Mouse (Mus musculus) ES-Bruce4 (cell line): ENCODE results near the gene Ddx19b. TPM values are rescaled to one million over a fixed set of nuclear protein-coding genes. Genes with fewer than 3 reads are reported as not detected.

Experiments
- H3K27ac ChIP-seq: 2 replicates; pipeline ENCODE4 v1.5.1; 2012; ENCODE audit warnings: low read length, inconsistent platforms; ENCODE audit not compliant: insufficient read depth
- H3K27me3 ChIP-seq: 2 replicates; pipeline ENCODE4 v1.6.1; 2012; ENCODE audit warnings: mild to moderate bottlenecking, low read length, inconsistent platforms; ENCODE audit not compliant: control insufficient read depth, poor library complexity, insufficient read depth, severe bottlenecking
- H3K36me3 ChIP-seq: 2 replicates; pipeline ENCODE4 v1.6.1; 2012; ENCODE audit warnings: inconsistent platforms, mild to moderate bottlenecking, low read length, moderate library complexity; ENCODE audit not compliant: control insufficient read depth, poor library complexity, insufficient read depth, severe bottlenecking
- H3K4me1 ChIP-seq: one replicate; pipeline ENCODE4 v1.8.1; 2011; ENCODE audit warnings: low read length; ENCODE audit not compliant: control insufficient read depth, insufficient read depth
- H3K4me3 ChIP-seq: 2 replicates; pipeline ENCODE4 v1.5.1; 2011; ENCODE audit warnings: low read depth, mild to moderate bottlenecking, low read length
- H3K9ac ChIP-seq: 2 replicates; pipeline ENCODE4 v1.6.1; 2012; ENCODE audit warnings: low read depth, mild to moderate bottlenecking, inconsistent platforms; ENCODE audit not compliant: poor library complexity, severe bottlenecking
- H3K9me3 ChIP-seq: replicated peaks from 2 replicates; pipeline ENCODE4 v1.6.1; 2012; ENCODE audit warnings: mild to moderate bottlenecking, low read length, inconsistent platforms; ENCODE audit not compliant: control insufficient read depth, poor library complexity, insufficient read depth, severe bottlenecking
- CTCF ChIP-seq: IDR thresholded peaks from one replicate; pipeline ENCODE4 v1.8.1; 2011; ENCODE audit warnings: low read depth, low read length
- EP300 ChIP-seq: IDR thresholded peaks from 2 replicates; pipeline ENCODE4 v1.6.1; 2011; ENCODE audit warnings: low read depth, low read length; ENCODE audit not compliant: insufficient read depth
- POLR2A ChIP-seq: IDR thresholded peaks from one replicate; pipeline ENCODE4 v1.8.1; 2011; ENCODE audit warnings: low read length; ENCODE audit not compliant: insufficient read depth
- polyA plus RNA-seq: library from polyadenylated mRNA; stranded (reverse); fragments of >200 nt; gene quantifications from 2 replicates; pipeline ENCODE4 v1.2.4, GENCODE M21; 2011; ENCODE audit warnings: low read depth; ENCODE audit not compliant: missing spikeins, insufficient read depth, insufficient read length

Gene Ddx19b
- polyA plus RNA-seq, 1 experiment: 23.5 TPM

DNA sequence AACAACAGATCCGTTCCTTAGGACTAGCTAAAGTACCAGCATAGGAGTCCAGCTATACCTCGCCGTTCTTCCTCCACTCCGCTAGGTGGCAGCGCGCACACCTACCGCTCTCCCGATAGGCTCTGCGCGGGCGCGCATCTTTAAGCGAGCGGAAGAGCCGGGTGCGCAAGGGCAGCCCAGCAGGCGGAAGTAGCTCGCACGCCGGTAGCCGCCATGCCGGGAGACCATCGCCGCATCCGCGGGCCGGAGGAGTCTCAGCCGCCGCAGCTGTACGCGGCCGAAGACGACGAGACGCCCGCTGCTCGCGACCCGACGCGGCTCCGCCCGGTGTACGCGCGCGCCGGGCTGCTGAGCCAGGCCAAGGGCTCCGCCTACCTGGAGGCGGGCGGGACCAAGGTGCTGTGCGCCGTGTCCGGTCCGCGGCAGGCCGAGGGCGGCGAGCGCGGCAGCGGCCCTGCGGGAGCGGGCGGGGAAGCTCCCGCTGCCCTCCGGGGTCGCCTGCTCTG is 24.7 kb upstream of the Ddx19b start, which contains the start of gene Exosc6:
Exosc6 (plus strand) TSS at position 182 of the 506 bp plus-strand sequence.
- H3K36me3 ChIP-seq: peaks cover 55% of the 10 kb centered on the region
- peak within 1 kb of the TSS; percentile 86 for H3K4me3 ChIP-seq
- peak within 1 kb of the TSS; percentile 93 for H3K27ac ChIP-seq

DNA sequence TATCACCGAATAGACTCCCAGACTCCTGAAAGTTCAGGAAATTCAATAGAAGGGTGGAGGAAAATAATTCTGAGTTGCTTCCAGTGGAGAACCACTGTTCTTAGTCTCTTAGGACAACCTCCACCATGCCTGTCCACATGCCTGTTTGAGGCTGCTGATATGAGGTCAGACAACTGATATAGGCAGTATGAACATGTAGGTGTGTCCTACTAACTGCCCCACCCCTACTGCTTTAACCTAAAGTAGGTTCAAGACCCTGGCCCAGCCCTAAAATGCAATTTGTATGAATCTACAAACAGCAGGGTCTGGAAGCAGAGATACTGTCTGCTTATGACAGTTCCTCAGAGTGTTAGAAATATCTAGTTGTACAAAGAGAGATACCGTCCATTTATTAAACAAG is 24.1 kb upstream of the Ddx19b start:
- peaks cover 60% of the 10 kb centered on the region for H3K36me3 ChIP-seq
- no peaks in the 10 kb centered on the region for H3K9me3 ChIP-seq
- TF ChIP-seq EP300: no peak
- no peak for TF ChIP-seq CTCF
- TF ChIP-seq POLR2A: no peak
- H3K9ac ChIP-seq: no peak overlapping the region
- peak overlapping the region; percentile 93 for H3K27ac ChIP-seq
- no peaks in the 10 kb centered on the region for H3K27me3 ChIP-seq
- H3K4me1 ChIP-seq: peaks cover 4% of the 10 kb centered on the region
- H3K4me3 ChIP-seq: no peak overlapping the region

More for the DNA sequence above, 24.7 kb upstream of the Ddx19b start, which contains the start of gene Exosc6:
- TF ChIP-seq EP300 (peak; percentile 50; the same call in 1 of the 2 replicates), POLR2A (peak; percentile 34), CTCF (peak; percentile 93)
- peak within 1 kb of the TSS; percentile 94 for H3K9ac ChIP-seq
- no peaks in the 10 kb centered on the region for H3K27me3 ChIP-seq
- H3K4me1 ChIP-seq: peaks cover 4% of the 10 kb centered on the region
- no peaks in the 10 kb centered on the region for H3K9me3 ChIP-seq

DNA sequence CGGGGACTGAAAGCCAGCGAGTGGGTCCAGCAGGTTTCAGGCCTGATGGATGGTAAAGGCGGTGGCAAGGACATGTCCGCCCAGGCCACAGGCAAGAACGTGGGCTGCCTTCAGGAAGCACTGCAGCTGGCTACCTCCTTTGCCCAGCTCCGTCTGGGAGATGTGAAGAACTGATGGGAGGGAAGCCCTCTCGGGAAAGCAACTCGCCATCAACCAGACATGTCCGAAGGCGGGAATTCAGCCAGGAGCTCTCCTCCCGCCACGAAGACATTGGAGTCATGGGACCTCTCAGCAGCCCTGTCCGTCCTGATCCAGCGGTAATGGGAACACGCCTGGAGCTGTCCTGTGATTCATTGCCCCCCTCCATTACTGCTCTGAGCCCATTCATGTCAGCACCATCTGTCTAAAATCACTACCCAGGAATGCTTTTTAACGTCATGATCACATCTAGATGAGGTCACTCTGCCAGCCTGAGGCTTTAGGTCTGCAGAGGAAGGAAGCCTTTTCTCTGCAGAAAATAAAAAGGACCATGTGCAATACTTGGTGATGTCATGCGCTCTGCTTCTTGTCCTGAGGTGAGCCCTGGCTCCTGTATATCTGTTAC is 23.6 kb upstream of the Ddx19b start:
- Histone ChIP-seq H3K36me3 (peaks cover 65% of the 10 kb centered on the region), H3K27me3 (no peaks in the 10 kb centered on the region), H3K9me3 (no peaks in the 10 kb centered on the region), H3K4me1 (peaks cover 4% of the 10 kb centered on the region), H3K4me3 (no peak overlapping the region), H3K9ac (0 out of 2 replicates have a peak overlapping the region, but pooled peaks have one; percentile 5), H3K27ac (peak overlapping the region; percentile 93)
- TF ChIP-seq CTCF (no peak), POLR2A (no peak), EP300 (no peak)

DNA sequence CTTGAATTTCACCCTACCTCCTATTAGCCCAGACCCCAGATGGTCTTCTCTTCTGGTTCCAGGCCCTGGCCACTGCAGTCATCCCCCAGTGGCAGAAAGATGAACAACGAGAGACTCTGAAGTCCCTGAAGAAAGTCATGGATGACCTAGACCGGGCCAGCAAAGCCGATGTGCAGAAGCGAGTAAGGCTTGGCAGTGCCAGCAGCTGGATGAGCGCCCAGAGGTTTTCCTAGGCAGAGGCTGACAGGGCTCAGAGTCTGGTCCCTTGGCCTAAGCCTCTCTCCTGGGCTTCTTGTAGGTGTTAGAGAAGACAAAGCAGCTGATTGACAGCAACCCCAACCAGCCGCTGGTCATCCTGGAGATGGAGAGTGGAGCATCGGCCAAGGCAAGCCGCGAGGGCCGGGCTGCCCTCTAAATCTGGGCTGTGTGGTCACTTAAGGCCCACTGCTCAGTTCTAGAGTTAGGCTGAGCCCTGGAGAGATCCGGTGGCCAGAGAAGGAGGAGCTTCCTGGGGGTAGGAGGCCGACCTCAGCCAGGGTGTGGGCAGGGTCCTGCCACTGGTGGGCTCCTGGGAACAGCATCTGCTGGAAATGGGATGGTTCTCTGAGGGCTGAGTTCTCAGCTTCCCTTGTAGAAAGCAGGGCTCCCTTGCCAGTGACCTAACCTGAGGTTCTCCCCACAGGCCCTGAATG is 22.4 kb upstream of the Ddx19b start:
- TF ChIP-seq POLR2A: no peak
- no peak for TF ChIP-seq CTCF
- TF ChIP-seq EP300: no peak
- Histone ChIP-seq H3K9ac (no peak overlapping the region), H3K4me3 (no peak overlapping the region), H3K27ac (peak overlapping the region; percentile 93), H3K9me3 (no peaks in the 10 kb centered on the region), H3K27me3 (no peaks in the 10 kb centered on the region), H3K36me3 (peaks cover 77% of the 10 kb centered on the region), H3K4me1 (peaks cover 3% of the 10 kb centered on the region)

DNA sequence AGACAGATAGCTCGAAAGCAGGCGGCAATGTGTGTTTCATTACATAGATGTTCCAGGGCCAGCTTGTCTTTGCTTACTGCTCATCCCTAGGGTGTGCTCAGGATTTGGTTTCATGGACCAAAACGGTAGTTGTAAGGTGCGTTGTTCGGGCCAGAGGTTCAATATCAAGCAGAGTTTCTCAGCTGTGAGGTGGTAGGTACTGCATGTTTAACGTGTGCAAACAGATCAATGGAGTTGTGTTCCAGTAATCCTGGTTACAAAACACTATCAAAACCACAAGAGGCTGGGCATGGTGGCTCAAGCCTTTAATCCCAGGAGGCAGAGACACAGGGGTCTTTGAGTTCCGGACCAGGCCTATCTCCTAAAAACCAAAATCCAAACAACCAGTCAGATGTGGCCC is 17.6 kb upstream of the Ddx19b start:
- Histone ChIP-seq H3K4me3 (no peak overlapping the region), H3K27ac (no peak overlapping the region), H3K4me1 (no peaks in the 10 kb centered on the region), H3K9me3 (no peaks in the 10 kb centered on the region), H3K36me3 (peaks cover 100% of the 10 kb centered on the region), H3K9ac (no peak overlapping the region), H3K27me3 (no peaks in the 10 kb centered on the region)
- TF ChIP-seq EP300 (no peak), CTCF (no peak), POLR2A (no peak)

DNA sequence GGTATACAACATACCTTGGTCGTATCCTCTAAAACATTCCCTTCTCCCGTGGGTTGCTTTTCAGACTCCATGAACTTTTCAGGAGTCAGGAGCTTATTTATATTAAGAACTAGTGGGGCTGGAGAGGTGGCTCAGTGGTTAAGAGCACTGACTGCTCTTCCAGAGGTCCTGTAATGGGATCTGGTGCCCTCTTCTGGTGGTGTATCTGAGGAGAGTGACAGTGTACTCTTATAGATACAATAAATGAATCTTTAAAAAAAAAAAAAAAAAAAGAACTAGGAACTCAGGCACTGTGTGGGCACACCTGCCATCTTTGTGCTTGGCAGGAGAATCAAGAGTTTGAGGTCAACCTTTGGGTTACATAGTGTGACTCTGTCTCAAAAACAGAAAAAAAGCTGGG is 17.1 kb upstream of the Ddx19b start:
- H3K4me1 ChIP-seq: no peaks in the 10 kb centered on the region
- no peak overlapping the region for H3K4me3 ChIP-seq
- H3K9me3 ChIP-seq: no peaks in the 10 kb centered on the region
- H3K36me3 ChIP-seq: peaks cover 99% of the 10 kb centered on the region
- no peak overlapping the region for H3K9ac ChIP-seq
- no peak overlapping the region for H3K27ac ChIP-seq
- TF ChIP-seq EP300 (no peak), CTCF (no peak), POLR2A (no peak)
- no peaks in the 10 kb centered on the region for H3K27me3 ChIP-seq
